Mouse (Mus musculus): ENCODE data around the gene Nkx1-1. TPM values are rescaled to one million over a fixed set of nuclear protein-coding genes. Genes with fewer than 3 reads are reported as not detected.

The Nkx1-1 gene
- total RNA-seq, 2 experiments from 2014 or later: not detected

- DNase-seq (ENCODE audit: low spot score in 2 of 2): no peak
Observed at GRCm38 (mm10) chr5:33420313-33420712, 13.5 kb downstream of the Nkx1-1 start.

- no peak for DNase-seq (ENCODE audit: low spot score in 2 of 2)
Observed at GRCm38 (mm10) chr5:33400819-33401218, 33.0 kb downstream of the Nkx1-1 start.

- peak; percentile 30 to 54 for DNase-seq (ENCODE audit: low spot score in 2 of 2)
Observed at GRCm38 (mm10) chr5:33396828-33397227, 36.9 kb downstream of the Nkx1-1 start.

GRCm38 (mm10) chr5:33395693-33396092 lies 38.1 kb downstream of the Nkx1-1 start:
- DNase-seq (ENCODE audit: low spot score in 2 of 2): no peak

- peak; percentile 75 to 86 for DNase-seq (ENCODE audit: low spot score in 2 of 2)
Observed at GRCm38 (mm10) chr5:33393803-33394202, 40.0 kb downstream of the Nkx1-1 start.

GRCm38 (mm10) chr5:33387550-33387949 lies 46.2 kb downstream of the Nkx1-1 start:
- no peak for DNase-seq (ENCODE audit: low spot score in 2 of 2)

Other genes starting within 250 kb of the Nkx1-1 start
- gene Spon2, start 215.5 kb downstream of the Nkx1-1 start, total RNA-seq (2021): under 1 TPM; 0.21 to 0.30 TPM
- gene Ctbp1, start 159.0 kb downstream of the Nkx1-1 start, total RNA-seq (2021): 100 to 1,000 TPM; 272 to 273 TPM
- gene Maea, start 98.5 kb downstream of the Nkx1-1 start, total RNA-seq (2021): 10 to 100 TPM; 85.3 to 93.5 TPM
- gene Uvssa, start 55.4 kb downstream of the Nkx1-1 start, total RNA-seq (2021): 1 to 10 TPM; 7.6 to 9.9 TPM
- gene Fam53a, start 195.7 kb upstream of the Nkx1-1 start, total RNA-seq (2021): 10 to 100 TPM; 25.5 to 27.1 TPM
- under 1 TPM; 0.64 to 0.92 TPM for gene Gm9903, start 195.9 kb upstream of the Nkx1-1 start, total RNA-seq (2021)
- gene Slbp, start 218.6 kb upstream of the Nkx1-1 start, total RNA-seq (2021): 10 to 100 TPM; 22.0 to 24.7 TPM
- 10 to 100 TPM in 1 of 2 experiments, 1 to 10 TPM in 1; 9.8 to 12.0 TPM for gene Tacc3, start 224.2 kb upstream of the Nkx1-1 start, total RNA-seq (2021)
- 10 to 100 TPM; 21.7 to 25.5 TPM for gene Tmem129, start 224.4 kb upstream of the Nkx1-1 start, total RNA-seq (2021)